Mouse (Mus musculus): Measurements from ENCODE around the gene H2al1b.
"Not testable (repeated sequence)": the region's sequence is repeated elsewhere in the genome, so short reads cannot be mapped to it uniquely, and the experiment has no call there.

Gene H2al1b

GRCm38 (mm10) chrX:11302132-11302531 is at the start of gene H2al1b:
TSS of gene H2al1b (plus strand) at chrX:11302432.
- not testable (repeated sequence) for DNase-seq (ENCODE audit: low read depth, low spot score)

GRCm38 (mm10) chrX:11254062-11254461 is 48.2 kb upstream of the H2al1b start:
- DNase-seq (ENCODE audit: low read depth, low spot score) = no peak

GRCm38 (mm10) chrX:11254521-11255207 is 47.6 kb upstream of the H2al1b start:
- peak; percentile 7 for DNase-seq (ENCODE audit: low read depth, low spot score)

- DNase-seq (ENCODE audit: low read depth, low spot score) = peak; percentile 40
These were observed 46.5 kb upstream of the H2al1b start for GRCm38 (mm10) chrX:11255564-11256360.

- peak; percentile 13 for DNase-seq (ENCODE audit: low read depth, low spot score)
These were observed 37.3 kb upstream of the H2al1b start for GRCm38 (mm10) chrX:11264918-11265317.

- no peak for DNase-seq (ENCODE audit: low read depth, low spot score)
These were observed 34.4 kb upstream of the H2al1b start for GRCm38 (mm10) chrX:11267791-11268190.

- no peak for DNase-seq (ENCODE audit: low read depth, low spot score)
These were observed 33.2 kb upstream of the H2al1b start for GRCm38 (mm10) chrX:11269074-11269473.

GRCm38 (mm10) chrX:11273190-11273589 is 29.0 kb upstream of the H2al1b start:
- DNase-seq (ENCODE audit: low read depth, low spot score) = no peak

GRCm38 (mm10) chrX:11277083-11277482 is 25.1 kb upstream of the H2al1b start:
- no peak for DNase-seq (ENCODE audit: low read depth, low spot score)

- no peak for DNase-seq (ENCODE audit: low read depth, low spot score)
These were observed 21.5 kb upstream of the H2al1b start for GRCm38 (mm10) chrX:11280741-11281140.

GRCm38 (mm10) chrX:11288306-11288882 is 13.8 kb upstream of the H2al1b start:
- no peak for DNase-seq (ENCODE audit: low read depth, low spot score)

- DNase-seq (ENCODE audit: low read depth, low spot score) = no peak
These were observed 13.0 kb upstream of the H2al1b start for GRCm38 (mm10) chrX:11289244-11289643.

- not testable (repeated sequence) for DNase-seq (ENCODE audit: low read depth, low spot score)
These were observed 3.3 kb upstream of the H2al1b start, which contains the start of gene H2al1a for GRCm38 (mm10) chrX:11298957-11299356. TSS of gene H2al1a (plus strand) at chrX:11299257.

- DNase-seq (ENCODE audit: low read depth, low spot score) = not testable (repeated sequence)
These were observed 3.1 kb downstream of the H2al1b start, which contains the start of gene H2al1c for GRCm38 (mm10) chrX:11305355-11305754. TSS of gene H2al1c (plus strand) at chrX:11305655.

- not testable (repeated sequence) for DNase-seq (ENCODE audit: low read depth, low spot score)
These were observed 6.3 kb downstream of the H2al1b start, which contains the start of gene H2al1d for GRCm38 (mm10) chrX:11308524-11308923. TSS of gene H2al1d (plus strand) at chrX:11308824.

- DNase-seq (ENCODE audit: low read depth, low spot score) = not testable (repeated sequence)
These were observed 9.4 kb downstream of the H2al1b start, which contains the start of gene H2al1e for GRCm38 (mm10) chrX:11311634-11312033. TSS of gene H2al1e (plus strand) at chrX:11311934.

GRCm38 (mm10) chrX:11314858-11315257 is 12.6 kb downstream of the H2al1b start, which contains the start of gene H2al1f:
TSS of gene H2al1f (plus strand) at chrX:11315158.
- not testable (repeated sequence) for DNase-seq (ENCODE audit: low read depth, low spot score)

- not testable (repeated sequence) for DNase-seq (ENCODE audit: low read depth, low spot score)
These were observed 15.7 kb downstream of the H2al1b start, which contains the start of gene H2al1g for GRCm38 (mm10) chrX:11317956-11318355. TSS of gene H2al1g (plus strand) at chrX:11318256.

- not testable (repeated sequence) for DNase-seq (ENCODE audit: low read depth, low spot score)
These were observed 19.0 kb downstream of the H2al1b start, which contains the start of gene H2al1h for GRCm38 (mm10) chrX:11321192-11321591. TSS of gene H2al1h (plus strand) at chrX:11321492.

GRCm38 (mm10) chrX:11324359-11324758 is 22.1 kb downstream of the H2al1b start, which contains the start of gene H2al1i:
TSS of gene H2al1i (plus strand) at chrX:11324659.
- not testable (repeated sequence) for DNase-seq (ENCODE audit: low read depth, low spot score)

GRCm38 (mm10) chrX:11327522-11327921 is 25.3 kb downstream of the H2al1b start, which contains the start of gene H2al1j:
TSS of gene H2al1j (plus strand) at chrX:11327822.
- DNase-seq (ENCODE audit: low read depth, low spot score) = not testable (repeated sequence)
